Mouse (Mus musculus) spleen, embryonic (tissue): ENCODE results near the gene Lrrk1.
"Not testable (repeated sequence)": the region's sequence is repeated elsewhere in the genome, so short reads cannot be mapped to it uniquely, and the experiment has no call there.

Source experiments
- CTCF ChIA-PET: fragments of 350-600 bp; sonication (Branson Sonifier 250); formaldehyde crosslinking; loops from one replicate; lab custom pipeline; 2022; lab: Charles Lee

Lrrk1 gene

DNA sequence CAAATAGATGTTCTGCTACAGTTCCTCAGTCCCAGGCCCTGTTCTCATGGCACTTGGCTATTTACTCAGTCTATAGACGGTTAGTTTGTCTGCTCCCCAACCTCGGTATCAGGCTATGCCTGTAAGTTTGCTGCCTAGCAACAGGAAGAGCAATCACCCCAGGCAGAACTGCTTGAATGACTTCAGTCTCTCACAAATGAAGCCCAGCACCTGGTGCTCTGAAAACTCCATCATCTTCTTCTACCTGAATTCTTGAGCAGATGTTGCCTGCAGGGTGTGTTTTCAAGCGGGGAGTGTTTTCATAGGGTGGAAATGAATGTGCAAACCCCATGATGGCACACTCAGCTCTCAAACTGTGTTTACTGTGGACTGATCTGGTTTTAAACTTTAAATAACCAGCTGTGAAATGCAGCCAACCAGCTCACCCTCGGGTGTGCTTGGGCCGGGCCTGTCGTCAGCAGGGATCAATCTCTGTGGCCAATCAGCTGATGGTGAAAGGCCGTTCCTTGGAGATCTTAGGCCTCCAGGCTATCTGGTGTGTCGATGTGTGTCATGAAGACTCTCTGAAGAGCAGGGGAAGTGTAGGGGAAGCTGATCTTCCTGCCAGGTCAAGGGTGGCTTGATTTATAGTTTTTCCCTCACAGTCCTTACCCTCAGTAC lies 187.2 kb downstream of the Lrrk1 start:
- CTCF ChIA-PET: no interaction called here

DNA sequence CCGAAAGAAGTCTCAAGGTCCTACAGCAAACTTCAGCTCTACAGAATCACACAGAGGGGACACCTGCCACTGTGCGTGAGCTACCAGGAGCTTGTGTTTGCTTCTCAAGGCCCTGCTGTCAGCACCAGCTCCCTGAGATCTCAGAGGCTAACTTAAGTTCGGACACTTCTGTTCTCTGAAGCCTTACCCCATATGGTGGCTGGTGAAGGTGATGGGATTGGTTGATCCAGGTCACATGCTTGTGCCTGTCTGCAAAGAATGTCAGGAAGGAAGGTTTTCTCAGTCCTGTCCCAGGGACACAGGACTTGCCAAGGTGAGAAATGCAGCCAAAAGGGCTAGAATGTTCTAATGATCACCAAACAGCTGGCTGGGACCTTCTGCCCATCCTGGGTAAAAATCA lies 187.8 kb downstream of the Lrrk1 start:
- CTCF ChIA-PET: no interaction called here

DNA sequence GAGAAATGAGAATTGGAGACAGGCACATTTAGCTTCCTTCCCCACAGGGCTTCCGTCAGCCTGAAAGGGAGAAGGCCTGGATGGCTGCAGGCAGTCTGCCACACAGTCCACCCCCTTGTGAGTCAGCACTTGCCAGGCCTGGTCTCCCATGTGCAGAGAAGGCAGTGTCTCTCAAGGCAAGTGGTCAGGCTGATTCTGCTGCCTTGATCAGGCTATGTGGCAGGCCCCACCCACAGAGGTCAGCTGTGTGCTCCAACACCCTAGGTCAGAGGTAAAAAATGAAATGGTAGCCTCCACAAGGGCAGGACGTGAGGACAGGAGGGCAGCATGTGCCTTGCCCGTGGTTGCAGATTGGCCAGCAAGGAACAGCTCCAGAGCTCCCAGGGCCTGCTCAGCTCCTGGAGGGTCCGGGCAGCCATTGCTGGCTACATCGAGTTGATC lies 188.7 kb downstream of the Lrrk1 start:
- CTCF ChIA-PET: interaction anchor here (0.7 kb wide), 1 partner anchor 72 kb away, joined by 31 read pairs; no protein-coding TSS in a partner anchor

DNA sequence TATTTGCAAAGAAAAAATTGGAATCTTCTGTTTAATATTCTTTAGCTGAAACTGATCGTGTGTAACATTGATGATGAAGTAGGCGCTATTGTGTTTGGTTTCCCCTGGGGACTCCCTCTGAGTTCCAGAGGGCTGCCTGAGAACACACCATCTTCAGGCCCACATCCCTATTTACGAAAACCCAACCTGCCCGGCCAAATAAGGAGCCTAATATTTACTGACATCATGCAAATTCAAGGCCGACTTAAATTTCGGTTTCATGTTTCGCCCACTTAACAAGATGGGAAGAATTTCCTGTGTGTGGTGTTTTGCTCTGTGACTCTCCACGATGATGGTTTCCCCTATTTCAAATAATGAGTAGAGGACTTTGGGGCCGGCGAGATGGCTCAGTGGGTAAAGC lies 189.7 kb downstream of the Lrrk1 start:
- CTCF ChIA-PET: no interaction called here

DNA sequence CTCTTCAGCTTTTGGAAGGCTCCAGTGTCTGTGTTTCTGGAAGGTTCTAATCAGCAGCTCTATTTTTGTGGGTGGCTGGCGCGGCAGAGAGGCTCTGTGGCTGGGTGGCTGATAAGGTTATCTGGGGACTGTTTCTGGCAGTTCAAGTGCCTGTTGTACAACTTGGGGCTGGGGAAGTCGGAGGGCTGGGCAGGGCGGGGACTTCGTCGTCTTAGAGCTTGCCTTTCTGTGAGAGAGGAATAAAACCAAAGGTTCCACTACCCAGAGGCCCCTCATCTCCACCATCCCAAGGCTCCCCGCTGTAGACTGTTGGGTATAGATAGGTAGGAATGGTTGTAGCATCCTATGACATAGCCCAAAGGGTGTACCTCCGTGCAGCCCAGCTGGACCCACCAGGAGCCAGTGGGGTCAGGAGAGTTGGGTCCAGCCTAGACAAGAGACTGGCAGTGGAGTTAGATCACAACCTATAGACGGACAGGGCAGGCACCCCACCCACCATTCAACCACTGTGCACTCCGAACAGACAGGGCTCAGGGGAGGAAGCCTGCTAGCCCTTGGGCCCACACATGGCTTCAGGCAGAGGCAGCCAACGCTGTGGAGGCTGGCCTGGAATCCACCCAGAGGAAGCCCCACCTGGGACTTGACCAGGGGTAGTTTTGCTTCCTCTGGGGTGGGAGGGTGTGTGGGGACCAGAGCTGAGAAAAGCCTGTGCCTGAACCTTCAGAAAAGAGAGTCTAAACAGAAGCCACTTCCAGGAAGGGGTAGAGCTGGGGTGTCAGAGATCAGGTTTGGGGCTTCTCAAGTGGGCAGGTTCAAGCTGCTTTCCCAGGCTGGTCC lies 191.3 kb downstream of the Lrrk1 start:
- CTCF ChIA-PET: interaction anchor here (0.5 to 0.8 kb wide), 3 partner anchors 32 to 1301 kb away, joined by 3 to 5 read pairs (median 3); no protein-coding TSS in a partner anchor

DNA sequence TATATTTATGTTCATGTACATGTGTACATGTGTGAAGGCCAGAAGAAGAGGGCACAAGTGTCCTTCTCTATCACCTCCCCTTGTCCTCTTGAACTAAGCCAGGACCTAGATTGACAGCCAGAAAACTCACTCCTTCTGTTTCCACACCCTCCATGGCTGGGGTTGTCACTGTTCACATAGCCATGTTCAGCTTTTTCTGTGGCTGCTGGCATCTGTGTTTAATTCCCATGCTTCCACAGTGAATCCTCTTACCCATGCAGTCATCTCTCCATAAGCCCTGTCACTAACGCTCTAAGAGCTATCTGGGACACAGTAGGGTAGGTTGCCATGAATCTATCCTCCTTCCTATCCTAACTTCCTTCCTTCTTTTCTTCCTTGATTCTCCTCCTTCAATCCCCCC lies 192.3 kb downstream of the Lrrk1 start:
- CTCF ChIA-PET: no interaction called here

DNA sequence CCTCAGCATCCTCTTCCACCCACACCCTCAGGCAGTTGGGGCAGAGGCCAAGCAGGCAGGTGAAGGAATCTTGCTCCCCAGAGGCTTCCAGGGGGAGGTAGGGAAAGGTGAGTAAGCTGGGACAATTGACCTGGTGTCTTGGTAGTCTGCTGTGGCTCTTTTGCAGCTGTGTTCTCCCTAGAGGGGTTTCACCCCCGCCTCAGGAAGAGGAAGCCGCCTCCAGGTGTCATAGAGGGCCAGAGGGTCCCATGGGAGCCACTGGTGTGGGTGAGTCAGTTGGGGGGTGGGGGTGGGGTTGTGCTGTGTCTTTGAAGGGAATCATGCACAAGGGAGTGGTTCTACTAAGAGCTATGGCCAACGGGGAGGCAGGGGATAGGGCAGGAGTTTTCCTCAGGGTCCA lies 193.6 kb downstream of the Lrrk1 start:
- CTCF ChIA-PET: interaction anchor here (0.6 to 1.6 kb wide), 4 partner anchors 13 to 52 kb away, joined by 4 to 7 read pairs (median 4); no protein-coding TSS in a partner anchor

DNA sequence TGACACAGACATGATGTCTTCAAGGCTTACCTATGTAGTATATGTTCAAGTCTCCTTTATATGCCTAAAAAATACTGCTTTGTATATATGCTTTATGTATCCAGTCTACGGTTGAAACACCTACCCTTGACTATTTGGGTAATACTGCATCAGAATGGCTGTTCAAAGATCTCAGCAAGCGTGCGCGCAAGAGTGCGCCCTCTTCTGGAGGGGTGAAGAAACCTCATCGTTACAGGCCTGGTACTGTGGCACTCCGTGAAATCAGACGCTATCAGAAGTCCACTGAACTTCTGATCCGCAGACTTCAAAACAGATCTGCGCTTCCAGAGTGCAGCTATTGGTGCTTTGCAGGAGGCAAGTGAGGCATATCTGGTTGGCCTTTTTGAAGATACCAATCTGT lies 197.8 kb downstream of the Lrrk1 start:
- CTCF ChIA-PET: not testable (repeated sequence)

DNA sequence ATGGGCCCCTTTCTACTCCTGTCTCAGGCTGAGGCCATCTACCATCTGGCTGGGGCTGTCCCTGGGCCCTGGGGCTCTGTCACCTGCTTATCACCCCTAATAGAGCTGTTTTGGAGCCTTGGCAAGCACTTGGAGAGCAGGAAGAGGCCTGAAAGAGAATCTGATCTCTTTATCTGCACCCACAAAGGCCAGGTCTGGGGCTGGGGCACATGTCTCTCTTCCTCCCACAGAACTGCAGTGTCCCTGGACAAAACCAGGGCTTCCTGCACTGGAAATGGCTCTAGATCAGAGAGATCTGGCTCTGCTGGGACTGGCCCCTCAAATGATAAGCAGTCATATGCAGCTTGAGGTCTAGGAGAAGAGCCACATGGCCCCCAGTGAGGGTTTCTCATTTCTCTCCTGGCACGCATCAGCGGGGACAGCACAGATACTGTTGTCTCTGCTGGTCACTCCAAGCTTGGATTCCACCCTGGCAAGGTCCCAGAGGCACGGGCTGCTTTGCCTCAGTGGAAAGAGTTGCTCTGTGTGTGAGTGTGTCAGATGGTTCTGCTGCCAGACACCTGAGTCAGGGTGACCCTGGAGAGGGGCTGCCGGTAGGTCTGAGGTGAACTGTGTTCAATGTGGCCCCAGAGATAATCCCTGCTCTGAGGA lies 200.4 kb downstream of the Lrrk1 start:
- CTCF ChIA-PET: no interaction called here

DNA sequence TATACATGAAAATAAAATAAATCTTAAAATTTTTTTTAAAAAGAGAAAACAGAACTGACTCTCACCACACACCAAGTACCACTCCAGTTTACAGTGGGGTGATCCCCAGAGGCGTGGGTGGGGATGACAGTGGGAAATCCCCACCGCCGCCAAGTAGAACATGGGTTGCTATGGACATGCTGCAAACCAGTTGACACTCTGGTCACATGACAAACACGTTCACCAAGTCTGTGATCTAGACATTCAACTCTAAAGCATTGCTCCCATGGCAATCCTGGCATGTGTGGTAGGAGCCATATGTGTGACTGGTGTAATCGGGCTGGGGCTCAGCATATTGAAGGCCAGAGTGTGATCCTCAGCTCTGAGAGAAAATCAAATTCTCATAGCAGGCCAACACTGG lies 202.8 kb downstream of the Lrrk1 start:
- CTCF ChIA-PET: interaction anchor here (0.5 to 0.6 kb wide), 2 partner anchors 26 to 65 kb away, joined by 3 to 14 read pairs; no protein-coding TSS in a partner anchor

DNA sequence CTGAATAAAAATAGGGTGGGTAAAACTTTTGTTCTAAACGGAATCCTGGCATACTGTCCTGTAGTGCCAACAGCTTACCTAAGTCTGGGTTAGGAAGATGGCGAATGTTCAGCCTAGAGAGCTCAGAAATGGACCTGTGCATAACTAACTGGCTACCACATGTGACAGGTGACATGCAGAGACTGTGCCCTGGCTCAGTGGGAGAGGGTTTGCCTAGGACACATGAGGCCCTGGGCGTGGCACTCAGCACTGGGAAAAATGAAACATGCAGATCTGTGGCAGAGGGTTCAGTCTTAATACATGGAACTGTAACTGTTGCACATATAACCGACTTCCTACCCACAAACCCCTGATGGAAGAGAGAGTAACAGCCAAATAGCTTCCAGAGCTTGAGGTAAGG lies 204.1 kb downstream of the Lrrk1 start:
- CTCF ChIA-PET: interaction anchor here (0.5 to 1.0 kb wide), 2 partner anchors 34 to 65 kb away, joined by 3 read pairs; no protein-coding TSS in a partner anchor

DNA sequence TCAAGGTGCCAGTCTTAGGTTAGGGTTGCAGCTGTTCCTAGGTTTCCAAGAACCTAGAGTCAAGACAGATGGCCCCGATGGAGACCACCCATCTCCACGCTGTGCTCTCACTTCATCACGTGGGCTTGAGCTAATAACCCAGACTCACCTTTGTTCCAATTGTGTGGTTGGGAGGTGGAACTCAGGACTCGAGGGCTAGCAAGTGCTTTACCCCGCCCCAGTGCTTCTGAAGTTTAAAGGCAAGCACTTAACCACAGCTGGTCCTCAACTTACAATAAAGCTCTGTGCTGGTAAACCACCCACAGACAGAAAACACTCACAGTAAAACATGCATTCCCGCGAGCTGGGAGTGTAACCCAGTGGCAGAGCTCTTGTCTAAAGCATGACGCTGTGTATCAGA lies 204.7 kb downstream of the Lrrk1 start:
- CTCF ChIA-PET: interaction anchor here (0.5 kb wide), 1 partner anchor 1058 kb away, joined by 4 read pairs; no protein-coding TSS in a partner anchor

DNA sequence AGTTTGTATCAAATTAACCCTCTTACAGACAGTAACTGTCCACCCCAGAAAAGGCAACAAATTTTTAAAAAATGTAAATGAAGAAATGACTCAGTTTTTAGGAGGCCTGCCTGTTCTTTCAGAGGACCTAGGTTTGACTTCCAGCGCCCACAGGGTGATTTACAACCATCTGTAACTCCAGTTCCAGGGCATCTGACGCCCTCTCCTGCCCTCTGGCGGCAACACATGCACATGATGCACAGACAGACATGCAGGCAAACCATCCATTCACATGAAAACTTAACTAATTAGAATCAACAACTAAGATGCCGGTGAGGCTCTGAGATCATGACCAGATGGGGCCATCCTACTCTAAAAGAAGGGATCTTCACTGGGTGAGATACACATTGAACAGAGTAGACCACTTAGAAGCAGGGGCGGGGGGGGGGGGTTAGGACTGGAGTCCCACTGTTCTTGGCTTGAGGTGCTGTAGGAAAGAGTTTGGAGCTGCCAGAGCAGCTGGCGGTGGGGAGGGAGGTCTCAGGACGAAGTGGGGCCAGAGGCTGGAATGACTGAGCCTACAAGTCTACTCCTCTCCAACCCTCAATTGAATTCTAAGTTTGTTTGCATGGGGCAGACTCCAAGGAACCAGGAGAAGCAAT lies 206.0 kb downstream of the Lrrk1 start:
- CTCF ChIA-PET: no interaction called here

DNA sequence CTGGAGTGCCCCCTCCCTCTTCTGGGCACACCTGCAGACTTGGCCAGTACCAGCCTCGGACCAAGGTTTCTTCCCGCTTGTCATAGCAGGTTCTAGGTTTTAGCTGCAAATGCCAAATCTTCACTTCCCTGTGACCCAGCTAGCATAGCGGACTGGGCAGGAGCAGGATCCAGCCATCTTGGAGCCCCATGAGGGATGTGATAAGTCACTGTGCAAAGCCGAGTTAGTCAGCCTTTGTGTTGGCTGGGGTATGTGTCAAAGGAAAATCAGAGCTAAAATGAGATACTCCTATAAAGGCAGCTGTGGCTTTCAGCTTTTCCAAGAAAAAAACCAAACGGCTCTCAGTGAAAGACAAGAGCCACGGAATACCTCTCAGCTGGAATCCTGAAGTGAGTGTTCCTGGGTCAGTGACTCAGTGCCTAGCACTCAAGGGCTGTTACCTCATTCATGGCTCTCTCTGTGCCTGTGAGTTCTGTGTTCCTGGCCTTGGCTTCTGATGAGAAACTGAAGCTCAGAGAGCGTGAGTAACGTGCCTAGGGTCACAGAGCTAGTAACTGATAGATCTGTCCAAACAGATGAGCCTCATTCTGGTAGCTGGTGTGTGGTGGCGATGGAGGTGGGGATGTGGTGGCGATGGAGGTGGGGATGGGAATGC lies 207.3 kb downstream of the Lrrk1 start:
- CTCF ChIA-PET: interaction anchor here (0.7 to 1.3 kb wide), 3 partner anchors 13 to 96 kb away, joined by 4 to 9 read pairs (median 8); no protein-coding TSS in a partner anchor

DNA sequence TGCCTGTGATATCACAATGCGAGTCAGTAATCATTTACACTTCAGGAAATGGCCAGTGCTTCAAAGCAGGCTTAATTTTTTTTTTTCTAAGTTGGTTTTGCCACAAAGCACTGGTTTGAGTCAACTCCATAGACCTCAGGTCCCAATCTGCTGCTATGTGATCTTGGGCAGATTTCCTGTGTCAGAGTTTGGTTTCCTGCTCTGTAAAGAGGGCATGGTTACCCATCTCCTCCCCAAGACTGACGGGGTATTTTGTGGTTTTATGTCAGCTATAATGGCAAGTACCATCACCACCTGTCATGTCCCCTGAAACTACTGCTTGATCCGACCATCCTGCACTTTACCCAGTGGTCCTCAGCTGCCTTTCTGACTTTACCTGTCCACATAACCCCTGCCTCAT lies 207.9 kb downstream of the Lrrk1 start:
- CTCF ChIA-PET: interaction anchor here (1.3 kb wide), 1 partner anchor 13 kb away, joined by 4 read pairs; no protein-coding TSS in a partner anchor

DNA sequence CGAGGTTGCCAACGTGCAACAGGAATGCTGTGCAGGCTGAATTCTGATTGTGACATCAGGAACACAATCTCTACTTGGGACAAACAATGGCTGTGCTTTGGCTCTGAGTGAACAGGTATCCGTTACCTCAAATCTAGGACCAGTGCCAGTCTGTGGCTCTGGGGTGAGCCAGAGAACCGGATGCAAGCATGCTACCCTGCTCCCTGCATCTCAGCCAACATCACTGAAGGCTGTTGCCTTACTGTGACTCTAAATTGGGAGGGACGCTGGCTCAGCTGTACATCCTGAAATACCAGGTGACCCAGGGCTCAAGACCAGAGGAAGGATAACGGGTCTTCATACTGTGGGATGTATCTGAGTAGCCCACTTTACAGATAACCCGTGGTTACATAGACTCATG lies 208.4 kb downstream of the Lrrk1 start:
- CTCF ChIA-PET: no interaction called here

DNA sequence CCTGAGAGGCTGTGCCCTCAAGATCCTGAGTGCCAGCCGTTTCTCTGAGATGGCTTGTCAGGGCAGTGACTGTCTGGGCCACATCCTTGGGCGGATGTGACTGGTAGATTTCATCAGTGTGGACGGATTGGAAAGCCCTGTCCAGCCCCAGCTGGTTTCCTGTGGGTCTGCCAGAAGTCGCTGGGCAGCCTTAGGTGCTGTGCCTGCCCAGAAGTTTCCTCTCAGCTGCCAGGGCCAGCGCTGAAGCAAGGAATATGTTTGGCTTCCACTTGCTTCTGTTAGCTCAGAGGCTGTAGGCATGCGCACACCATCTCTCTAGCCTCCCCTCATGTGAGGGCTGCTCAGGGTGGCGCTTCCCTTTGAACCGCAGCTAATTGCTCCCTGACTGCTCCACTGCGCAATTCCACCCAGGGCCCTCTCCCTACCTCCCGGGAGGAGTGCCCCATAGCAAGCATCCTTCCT lies 209.0 kb downstream of the Lrrk1 start:
- CTCF ChIA-PET: no interaction called here

DNA sequence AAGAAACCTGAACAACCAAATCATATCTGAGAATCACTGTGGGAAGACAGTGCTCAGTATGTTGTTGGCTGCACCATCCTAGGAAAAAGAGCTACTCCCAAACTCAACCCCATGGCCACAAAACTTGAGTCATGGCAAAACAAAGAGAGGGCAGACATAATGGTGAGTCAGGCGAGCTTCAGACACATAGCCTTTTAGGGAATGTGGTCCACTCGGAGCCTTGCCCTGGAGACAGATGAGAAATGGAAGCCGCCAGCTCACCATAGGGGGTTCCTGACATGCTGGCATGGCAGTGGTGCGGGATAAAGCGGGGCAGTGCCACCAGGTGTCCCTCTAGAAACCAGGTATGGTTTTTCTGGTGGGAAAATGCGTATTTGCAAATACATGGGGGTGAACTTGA lies 210.0 kb downstream of the Lrrk1 start:
- CTCF ChIA-PET: interaction anchor here (0.9 kb wide), 1 partner anchor 16 kb away, joined by 7 read pairs; no protein-coding TSS in a partner anchor

DNA sequence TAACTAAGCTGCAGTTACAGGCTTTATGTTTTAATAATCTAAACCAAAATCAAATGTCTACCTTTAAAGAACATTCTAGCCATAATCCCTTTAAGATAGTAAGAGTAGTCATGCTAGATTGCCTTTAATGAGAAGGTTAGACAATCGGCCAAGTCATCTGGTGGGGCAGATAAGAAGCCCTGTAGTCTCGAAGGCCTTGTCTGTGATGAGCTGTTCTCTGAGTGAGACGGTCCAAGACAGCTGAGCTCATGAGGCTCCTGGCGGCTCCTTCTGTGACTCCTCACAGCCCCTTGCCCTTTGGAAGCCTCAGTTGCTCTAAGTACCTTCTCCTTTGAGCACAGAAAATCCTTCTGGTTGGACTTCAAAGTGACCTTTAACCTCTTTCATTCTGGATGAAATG lies 211.2 kb downstream of the Lrrk1 start:
- CTCF ChIA-PET: interaction anchor here (0.6 kb wide), 1 partner anchor 62 kb away, joined by 3 read pairs; no protein-coding TSS in a partner anchor
